Mouse (Mus musculus) heart, postnatal 0 days (tissue): ENCODE data around the gene Sept8.

Source experiments
- CTCF ChIP-seq: IDR thresholded peaks from 2 replicates; pipeline ENCODE4 v1.5.1; 2016; ENCODE audit warnings: antibody characterized with exemption, control low read depth, low read depth
- EP300 ChIP-seq: IDR thresholded peaks from 2 replicates; pipeline ENCODE4 v1.6.1; 2016; ENCODE audit warnings: antibody characterized with exemption, low read depth

DNA sequence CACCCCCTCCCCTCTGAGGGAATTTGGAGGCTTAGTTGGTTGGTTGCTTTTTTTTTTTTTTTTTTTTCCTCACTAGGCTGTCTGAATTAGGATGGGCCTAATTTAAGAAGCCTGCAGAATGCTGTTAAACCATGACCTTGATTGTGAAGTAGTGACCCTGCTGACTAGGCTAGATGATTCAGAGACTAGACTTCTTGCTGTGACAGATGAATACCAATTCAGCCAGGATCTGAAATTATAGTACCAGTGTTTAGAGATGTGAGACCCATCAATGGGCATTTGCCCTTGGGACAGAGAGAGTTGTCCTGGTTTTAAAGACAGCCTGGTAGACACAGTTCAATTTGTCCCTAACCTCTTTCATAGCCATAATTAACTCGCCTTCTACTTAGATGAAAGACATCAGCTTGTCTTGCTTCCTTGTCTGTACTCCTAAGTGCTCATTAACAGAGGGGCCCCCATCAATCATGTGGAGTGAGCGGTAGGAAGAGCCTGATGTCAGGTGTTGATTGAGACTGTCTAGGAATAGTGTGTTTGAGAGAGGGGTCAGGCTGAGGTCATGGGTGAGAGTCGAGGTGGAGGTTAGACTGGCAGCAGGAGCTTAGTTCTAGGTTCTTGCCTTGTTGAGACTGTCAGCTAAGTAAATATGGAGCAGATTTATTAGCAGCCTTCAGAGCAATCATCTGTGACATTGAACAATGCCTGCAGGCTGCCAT is 25.7 kb upstream of the Sept8 start:
- TF ChIP-seq EP300 (no peak), CTCF (no peak)
